Mouse (Mus musculus) urinary bladder, postnatal 14 days (tissue): Measurements from ENCODE around the gene Rnf128.
A peak's percentile ranks its signal among the peaks of the same experiment; 100 is the strongest.

Experiments used
- DNase-seq: peaks from one replicate; pipeline ENCODE4 v3.0.0; 2021; ENCODE audit warnings: low spot score

The Rnf128 gene

DNA sequence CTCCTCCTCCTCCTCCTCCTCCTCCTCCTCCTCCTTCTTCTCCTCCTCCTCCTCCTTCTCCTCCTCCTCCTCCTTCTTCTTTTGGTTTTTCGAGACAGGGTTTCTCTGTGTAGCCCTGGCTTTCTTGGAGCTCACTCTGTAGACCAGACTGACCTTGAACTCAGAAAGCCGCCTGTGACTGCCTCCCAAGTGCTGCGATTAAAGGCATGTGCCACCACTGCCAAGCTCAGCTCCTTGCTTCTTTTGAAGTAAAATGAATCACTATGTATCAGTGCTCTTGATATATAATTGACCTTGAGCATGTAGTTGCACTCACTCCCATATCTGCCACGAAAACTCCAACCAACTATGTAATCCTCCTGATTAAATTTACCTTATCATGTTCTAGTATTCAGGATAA lies 59.0 kb downstream of the Rnf128 start:
- DNase-seq = no peak

DNA sequence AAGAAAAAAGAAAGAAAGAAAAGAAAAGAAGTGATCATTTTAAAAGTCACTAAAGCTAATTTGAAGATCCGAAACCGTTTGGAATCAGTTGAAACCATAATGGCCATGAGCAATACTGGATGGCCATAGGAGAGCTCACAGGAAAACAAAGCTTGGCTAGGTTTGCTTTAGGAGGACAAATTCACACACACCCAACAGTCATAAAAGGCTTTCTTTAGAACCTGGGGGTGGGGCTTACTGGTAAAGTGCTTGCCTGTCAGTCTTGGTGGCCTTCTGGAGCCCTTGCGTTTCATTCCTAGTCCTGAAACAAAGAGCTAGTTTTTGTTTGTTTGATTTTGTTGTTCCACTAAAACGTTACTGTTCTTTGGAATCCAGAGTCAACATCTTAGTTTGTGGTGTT lies 71.6 kb downstream of the Rnf128 start:
- no peak for DNase-seq

DNA sequence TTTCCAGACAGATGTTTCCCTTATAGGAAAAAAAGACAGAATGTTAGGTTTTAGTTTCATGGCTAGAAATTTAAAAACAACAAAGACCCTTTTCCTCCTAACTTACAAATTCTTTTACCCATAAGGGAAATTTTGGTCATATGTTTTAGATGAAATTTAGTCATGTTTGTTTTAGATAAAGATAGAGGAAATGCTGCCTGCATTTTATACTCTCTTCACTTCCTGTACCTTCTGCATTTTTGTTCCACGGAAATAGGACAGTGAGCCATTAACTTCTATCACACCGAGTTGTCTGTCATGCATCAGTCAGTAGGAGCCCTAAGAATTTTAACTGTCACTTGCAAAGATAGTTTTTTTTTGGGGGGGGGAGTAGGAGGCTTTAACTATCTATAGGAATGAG lies 76.6 kb downstream of the Rnf128 start:
- DNase-seq = no peak

DNA sequence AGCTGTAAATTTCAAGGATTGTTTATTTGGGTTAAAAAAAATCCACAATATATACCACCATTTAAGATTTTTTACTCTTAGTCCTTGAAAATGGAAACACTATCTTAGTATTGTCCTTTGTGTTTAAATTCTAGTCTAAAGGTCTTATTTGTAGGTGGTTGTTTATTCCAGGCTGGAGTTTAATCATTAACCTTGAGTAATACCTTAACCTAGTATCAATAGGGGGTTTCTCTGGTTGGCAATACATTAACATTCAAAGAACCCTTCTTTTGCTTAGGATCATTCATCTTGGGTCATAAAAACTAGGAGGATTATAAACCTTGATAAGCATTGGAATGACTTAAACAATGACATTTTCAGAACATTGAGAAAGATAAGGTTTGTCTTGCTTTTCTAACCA lies 77.3 kb downstream of the Rnf128 start:
- no peak for DNase-seq

DNA sequence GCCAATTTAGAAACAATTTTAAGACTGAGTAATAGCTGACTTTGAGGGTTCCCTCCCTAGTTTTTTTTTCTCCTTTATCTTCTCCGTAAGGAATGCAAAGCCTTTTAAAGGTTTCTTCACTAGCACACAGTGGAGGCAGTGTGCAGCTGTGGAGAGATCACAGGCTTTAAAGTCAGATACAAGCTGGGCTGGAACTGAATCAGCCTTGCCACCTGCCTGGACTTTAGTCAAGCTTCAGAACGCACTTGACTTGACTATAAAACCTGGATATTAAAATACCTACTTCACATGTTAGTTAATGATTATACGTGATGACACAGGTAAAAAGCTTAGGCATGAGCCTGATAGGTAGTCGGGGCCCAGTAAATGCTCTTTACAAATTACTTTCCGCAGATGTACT lies 89.1 kb downstream of the Rnf128 start:
- DNase-seq = no peak

DNA sequence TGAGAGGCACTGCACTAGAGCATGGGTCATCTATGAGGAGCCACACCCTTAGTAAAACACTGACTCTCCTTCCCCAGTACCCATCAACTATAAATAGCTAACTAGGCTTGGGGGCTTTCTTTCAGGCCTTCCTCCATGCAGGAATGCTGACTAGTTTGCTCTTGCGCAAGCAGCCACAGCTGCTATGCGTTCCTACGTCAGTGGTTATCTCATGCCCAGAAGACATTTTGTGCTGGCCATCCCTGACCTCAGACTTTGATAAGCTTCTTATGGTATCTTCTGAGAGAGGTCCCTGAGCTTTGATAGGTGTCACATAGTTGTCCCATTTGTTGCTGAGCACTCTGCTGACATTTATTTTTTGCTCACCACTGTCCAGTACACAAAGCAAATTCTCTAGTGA lies 90.2 kb downstream of the Rnf128 start:
- DNase-seq = no peak

DNA sequence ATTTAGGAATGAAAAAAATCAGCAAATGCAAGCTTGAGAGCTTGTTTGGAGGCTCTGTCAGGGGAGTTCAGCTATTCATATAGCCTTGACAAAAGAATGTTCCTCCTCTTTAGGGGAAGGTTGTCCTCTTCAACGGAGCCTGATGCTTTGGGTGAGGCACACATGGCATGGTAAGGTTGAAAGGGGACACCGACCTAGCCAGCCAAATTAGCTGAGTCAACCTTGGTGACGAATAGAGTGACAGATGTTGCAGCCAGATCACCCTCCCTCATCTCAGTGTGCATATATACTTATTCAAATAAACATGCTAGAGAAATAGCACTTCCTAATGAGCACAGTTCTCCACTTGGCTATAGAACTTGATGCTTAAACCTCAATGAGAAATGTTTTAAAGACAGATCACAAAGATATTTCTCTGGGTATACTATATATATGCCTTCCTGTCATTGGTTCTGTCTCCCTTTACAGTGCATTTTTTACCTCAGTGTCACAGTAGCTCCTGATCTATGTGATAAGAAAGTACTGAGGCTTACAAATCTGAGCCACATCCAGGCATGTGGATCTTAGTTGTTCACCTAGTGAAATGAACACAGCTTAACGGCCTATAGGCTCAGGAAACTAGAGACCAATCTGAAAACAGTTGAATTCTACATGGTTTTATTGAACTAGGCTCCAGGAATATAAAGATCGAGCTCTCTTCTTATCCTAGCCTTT lies 91.4 kb downstream of the Rnf128 start:
- no peak for DNase-seq

DNA sequence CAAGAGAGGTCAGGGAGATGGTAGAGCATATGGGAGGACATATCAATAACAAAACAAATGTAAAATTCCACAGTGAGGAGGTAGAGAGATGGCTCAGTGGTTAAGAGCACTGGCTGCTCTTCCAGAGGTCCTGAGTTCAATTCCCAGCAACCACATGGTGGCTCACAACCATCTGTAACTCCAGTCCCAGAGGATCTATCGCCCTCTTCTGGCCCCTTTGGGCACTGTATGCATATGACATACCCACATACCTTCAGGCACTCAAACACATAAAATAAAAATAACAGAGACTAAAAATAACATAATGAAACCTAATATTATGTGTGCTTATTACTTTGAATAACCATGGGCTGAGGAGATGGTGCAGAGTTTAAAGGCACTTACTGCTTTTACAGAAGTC lies 99.0 kb downstream of the Rnf128 start:
- no peak for DNase-seq

DNA sequence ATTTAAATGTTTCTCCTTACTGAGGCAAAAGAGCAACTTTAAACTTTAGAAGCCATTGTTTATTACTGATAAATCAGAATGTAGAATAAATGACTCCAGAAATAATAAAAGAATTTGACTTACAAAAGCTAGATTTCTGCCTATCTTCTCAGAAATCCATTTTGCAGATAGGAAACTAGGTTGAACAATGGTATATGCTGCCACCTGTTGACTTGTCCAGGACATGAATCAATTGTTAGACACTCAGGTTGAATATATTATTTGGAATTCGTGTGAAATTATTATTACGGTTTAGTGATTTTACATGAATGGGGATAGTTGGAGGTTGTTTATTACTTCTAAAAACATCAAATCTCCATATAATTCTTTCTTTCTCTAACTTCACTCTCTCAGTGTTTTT lies 102.7 kb downstream of the Rnf128 start:
- DNase-seq = no peak

DNA sequence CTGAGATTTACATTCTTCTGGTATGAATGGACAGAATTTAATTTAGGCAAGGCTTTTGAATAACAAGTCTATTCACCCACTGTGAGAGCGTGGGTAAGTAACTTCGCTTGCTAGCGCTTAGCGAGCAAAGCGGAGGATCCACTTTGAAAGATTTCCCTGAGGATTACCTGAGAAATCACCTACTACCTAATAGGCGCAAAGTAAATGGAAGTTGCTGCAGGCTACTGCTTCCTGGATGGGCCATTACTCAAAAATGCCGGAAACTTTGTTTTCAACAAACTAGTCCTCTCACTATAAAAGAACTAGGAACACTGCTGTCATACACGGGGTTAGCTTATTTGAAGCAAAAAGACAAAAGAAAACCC lies 121.3 kb downstream of the Rnf128 start:
- no peak for DNase-seq

DNA sequence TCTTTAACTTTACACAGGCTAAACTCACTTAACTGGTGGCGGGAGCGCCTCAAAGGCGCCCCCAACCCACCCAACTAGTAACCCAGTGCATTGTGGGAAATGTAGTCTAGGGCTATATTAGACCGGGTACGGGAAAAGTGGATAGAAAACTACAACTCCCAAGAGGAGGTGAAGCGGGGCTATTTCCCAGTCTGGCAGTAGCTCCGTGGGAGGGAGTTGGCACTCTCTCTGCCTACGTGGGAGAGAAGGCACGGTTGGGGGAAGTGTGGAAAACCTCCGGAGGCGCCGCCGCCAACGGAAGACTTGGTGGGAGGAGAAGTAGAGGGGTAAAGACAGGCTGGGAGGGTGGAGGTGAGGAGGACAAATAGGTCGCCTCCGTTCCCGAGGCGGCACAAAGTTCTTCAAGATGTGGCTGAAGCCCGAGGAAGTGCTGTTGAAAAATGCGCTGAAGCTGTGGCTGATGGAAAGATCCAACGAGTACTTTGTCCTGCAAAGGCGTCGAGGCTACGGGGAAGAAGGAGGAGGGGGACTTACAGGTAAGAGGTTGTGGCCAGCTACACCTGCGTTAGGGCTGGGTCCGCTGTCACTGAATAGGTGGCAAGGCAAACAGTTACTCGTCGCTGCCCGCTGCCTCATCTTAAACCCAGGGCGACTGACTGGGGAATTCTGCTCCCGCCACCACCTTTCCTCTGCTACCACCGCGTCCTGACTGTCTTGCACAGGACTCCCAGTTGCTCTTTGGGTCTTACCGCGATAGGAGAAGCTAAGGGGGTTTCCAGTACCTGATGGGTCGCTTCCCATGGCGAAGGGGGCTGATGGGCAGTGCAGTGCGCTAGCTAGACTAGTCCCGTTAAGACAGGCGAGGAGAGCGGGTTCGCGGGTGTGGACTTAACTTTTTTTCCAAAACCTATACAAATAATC lies 121.9 kb downstream of the Rnf128 start, which contains the start of gene Tbc1d8b:
Tbc1d8b (plus strand) TSS at position 222 of the 921 bp plus-strand sequence.
- peak; percentile 86 for DNase-seq

DNA sequence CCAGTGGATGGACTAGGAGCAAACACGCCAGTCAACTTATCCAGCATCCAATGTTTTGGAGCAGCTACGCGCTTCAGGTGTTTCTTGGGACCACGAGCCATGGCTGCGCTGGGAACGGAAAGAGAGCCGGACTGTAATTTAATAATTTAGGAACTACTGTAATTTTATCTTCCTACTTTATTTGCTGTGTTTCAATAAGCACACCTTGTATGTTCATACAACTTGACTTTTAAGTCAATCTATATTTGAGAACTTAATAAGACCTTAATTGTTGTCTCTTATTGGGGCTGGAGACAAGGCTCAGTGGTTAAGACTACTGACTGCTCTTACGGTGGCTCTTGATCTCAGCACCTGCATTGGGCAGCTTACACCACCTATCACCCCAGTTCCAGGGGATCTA lies 151.3 kb downstream of the Rnf128 start, which contains the start of gene Gm15013:
Gm15013 (minus strand) TSS at position 101 of the 400 bp plus-strand sequence.
- DNase-seq = no peak

DNA sequence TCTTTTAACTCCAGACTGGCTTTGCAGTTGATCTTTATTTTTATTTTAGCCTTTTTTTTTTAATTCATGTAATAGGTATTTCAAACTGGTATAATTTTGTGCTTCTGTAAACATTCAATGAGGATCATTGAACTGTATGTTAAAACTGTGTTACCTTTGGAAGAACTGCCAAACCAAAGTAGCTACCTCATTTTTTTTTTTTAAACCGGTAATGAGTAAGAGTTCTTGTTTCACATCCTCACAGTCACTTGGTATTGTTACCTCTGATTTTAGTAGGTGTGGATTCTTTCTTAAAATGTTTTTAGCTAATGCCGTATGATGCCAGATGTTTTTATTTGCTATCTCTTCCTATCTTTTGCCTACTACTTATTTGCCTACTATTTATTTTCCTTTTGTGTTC lies 159.2 kb downstream of the Rnf128 start:
- no peak for DNase-seq
